Mouse (Mus musculus) urinary bladder, postnatal 25 days (tissue): ENCODE data around the gene Cuedc1.

Experiments
- DNase-seq: peaks from one replicate; pipeline ENCODE4 v3.0.0; 2022; ENCODE audit warnings: low spot score

Cuedc1 gene

GRCm38 (mm10) chr11:88098021-88098729, at the start of gene Cuedc1:
Gene Cuedc1, plus strand, starts transcription at chr11:88098058.
- no peak for DNase-seq

GRCm38 (mm10) chr11:88048961-88049670, 48.7 kb upstream of the Cuedc1 start:
- DNase-seq = no peak

- DNase-seq = no peak
Measured at GRCm38 (mm10) chr11:88049732-88050131, 48.1 kb upstream of the Cuedc1 start.

- DNase-seq = no peak
Measured at GRCm38 (mm10) chr11:88052638-88053037, 45.2 kb upstream of the Cuedc1 start.

GRCm38 (mm10) chr11:88053821-88054220, 44.0 kb upstream of the Cuedc1 start:
- no peak for DNase-seq

GRCm38 (mm10) chr11:88054589-88054988, 43.3 kb upstream of the Cuedc1 start:
- peak; percentile 48 for DNase-seq

GRCm38 (mm10) chr11:88055777-88056176, 42.1 kb upstream of the Cuedc1 start:
- no peak for DNase-seq

GRCm38 (mm10) chr11:88057788-88058187, 40.1 kb upstream of the Cuedc1 start:
- no peak for DNase-seq

GRCm38 (mm10) chr11:88059141-88059540, 38.7 kb upstream of the Cuedc1 start:
- DNase-seq = no peak

GRCm38 (mm10) chr11:88061892-88062625, 35.8 kb upstream of the Cuedc1 start:
- no peak for DNase-seq

- no peak for DNase-seq
Measured at GRCm38 (mm10) chr11:88065732-88066131, 32.1 kb upstream of the Cuedc1 start.

GRCm38 (mm10) chr11:88067191-88067585, 30.7 kb upstream of the Cuedc1 start:
- DNase-seq = no peak

- DNase-seq = peak; percentile 61
Measured at GRCm38 (mm10) chr11:88067586-88068410, 30.1 kb upstream of the Cuedc1 start, which contains the start of gene Vezf1. Gene Vezf1, plus strand, starts transcription at chr11:88068279.

- peak; percentile 67 for DNase-seq
Measured at GRCm38 (mm10) chr11:88068411-88069245, 29.2 kb upstream of the Cuedc1 start.

- DNase-seq = no peak
Measured at GRCm38 (mm10) chr11:88069246-88069570, 28.6 kb upstream of the Cuedc1 start.

- DNase-seq = no peak
Measured at GRCm38 (mm10) chr11:88070392-88070791, 27.5 kb upstream of the Cuedc1 start.

- DNase-seq = no peak
Measured at GRCm38 (mm10) chr11:88071113-88071512, 26.7 kb upstream of the Cuedc1 start.

GRCm38 (mm10) chr11:88073343-88073875, 24.4 kb upstream of the Cuedc1 start:
- DNase-seq = no peak

- DNase-seq = no peak
Measured at GRCm38 (mm10) chr11:88075701-88076100, 22.2 kb upstream of the Cuedc1 start.

GRCm38 (mm10) chr11:88076394-88076793, 21.5 kb upstream of the Cuedc1 start:
- no peak for DNase-seq

- DNase-seq = no peak
Measured at GRCm38 (mm10) chr11:88083699-88084098, 14.2 kb upstream of the Cuedc1 start.
